Mouse (Mus musculus) heart, adult 2 months (tissue): Measurements from ENCODE around the gene Chst8.

Experiments used
- CTCF ChIP-seq: fragments of 200-600 bp; IDR thresholded peaks from 2 replicates; pipeline ENCODE4 v1.8.1; 2022; ENCODE audit warnings: antibody characterized with exemption, mild to moderate bottlenecking, moderate library complexity
- EP300 ChIP-seq: fragments of 200-500 bp; IDR thresholded peaks from 2 replicates; pipeline ENCODE4 v1.6.1; 2011; ENCODE audit warnings: low read depth, low read length, control low read depth; ENCODE audit not compliant: insufficient read depth

- no peak for TF ChIP-seq EP300
- TF ChIP-seq CTCF: no peak
Observed at GRCm38 (mm10) chr7:34694898-34695297, 117.6 kb downstream of the Chst8 start.
